Mouse (Mus musculus) right cerebral cortex, postnatal 4 days (tissue): ENCODE measurements around the gene Ccdc183.

ENCODE experiments used
- DNase-seq: peaks from one replicate; pipeline ENCODE4 v3.0.0-alpha.2; 2022

Gene Ccdc183

DNA sequence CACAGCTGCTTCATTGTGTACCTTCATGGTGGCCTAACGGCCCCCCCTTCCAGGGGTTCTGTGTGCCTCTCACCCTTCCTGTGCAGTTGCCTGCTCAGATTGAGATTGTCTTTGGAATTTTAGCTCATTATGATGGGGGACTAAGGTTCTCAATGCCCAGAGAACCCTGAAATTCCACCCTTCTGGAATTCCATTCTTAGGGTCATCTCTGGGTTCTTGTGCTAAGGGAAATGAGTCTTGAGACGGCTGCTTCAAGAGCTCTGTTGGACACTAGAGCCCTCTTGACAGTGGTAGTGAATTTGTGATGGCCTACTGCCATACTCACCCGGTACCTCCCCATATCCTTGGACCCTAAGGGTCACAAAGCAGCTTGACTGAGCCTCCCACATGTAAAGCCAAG lies at the start of gene Ccdc183:
TSS of gene Ccdc183 (minus strand) at position 101 of the 400 bp plus-strand sequence.
- DNase-seq = no peak

- DNase-seq = no peak
Observed at GRCm38 (mm10) chr2:25666516-25666915, 49.0 kb upstream of the Ccdc183 start.

- DNase-seq = no peak
Observed at GRCm38 (mm10) chr2:25664125-25664524, 46.6 kb upstream of the Ccdc183 start.

- DNase-seq = peak; percentile 62
Observed at GRCm38 (mm10) chr2:25663511-25663910, 46.0 kb upstream of the Ccdc183 start.

DNA sequence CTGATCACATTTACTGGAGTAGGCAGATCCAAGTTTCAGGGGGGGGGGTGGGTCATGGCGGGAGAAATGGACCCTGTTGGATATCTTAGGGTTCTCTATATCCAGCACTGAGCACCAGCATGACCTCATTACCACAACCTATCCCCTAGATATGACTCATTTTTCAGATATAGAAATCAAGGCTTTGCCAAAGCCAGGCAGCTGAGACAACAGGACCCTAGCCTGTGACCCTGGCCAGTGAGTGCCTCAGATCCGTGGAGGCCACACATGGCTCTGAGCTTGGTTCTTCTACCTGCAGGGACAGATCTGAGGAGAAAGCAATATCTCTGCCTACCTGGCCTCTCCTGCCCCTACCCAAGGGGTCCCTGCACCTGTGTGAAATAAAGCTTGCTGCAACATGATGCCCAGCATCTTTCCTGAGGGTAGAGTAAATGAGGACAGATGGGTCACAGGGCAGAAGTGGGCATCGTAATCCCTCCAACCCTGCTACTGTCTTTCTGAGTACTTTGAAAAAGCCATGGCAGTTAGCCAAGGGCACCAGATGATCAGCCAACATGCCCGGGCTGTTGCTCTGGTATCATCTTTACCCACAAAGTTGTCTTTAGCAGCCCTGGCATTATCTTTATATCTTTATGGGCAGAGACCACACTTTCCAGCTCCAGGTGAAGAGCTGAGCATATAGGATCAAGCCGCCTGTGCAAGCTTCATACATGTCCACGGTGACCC lies 43.9 kb upstream of the Ccdc183 start:
- no peak for DNase-seq

DNA sequence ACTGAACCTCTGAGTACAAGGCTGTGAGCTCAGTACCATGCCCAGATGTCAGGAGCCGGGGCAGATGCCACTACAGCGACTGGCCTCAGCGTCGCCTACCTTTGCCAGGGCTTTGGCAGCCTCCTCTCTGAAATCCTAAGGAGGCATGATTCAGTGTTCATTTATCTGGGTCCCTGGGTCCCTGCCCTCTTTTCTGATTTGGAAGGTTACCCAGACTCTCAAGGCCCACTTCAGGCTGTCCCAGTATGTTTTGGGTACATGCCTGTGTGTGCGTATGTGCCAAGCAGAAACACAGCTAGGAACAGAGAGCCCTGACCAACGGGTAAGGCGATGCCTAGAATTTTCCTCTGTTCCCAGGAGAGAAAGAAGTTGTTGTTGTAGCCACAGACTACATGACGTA lies 42.8 kb upstream of the Ccdc183 start:
- DNase-seq = no peak

DNA sequence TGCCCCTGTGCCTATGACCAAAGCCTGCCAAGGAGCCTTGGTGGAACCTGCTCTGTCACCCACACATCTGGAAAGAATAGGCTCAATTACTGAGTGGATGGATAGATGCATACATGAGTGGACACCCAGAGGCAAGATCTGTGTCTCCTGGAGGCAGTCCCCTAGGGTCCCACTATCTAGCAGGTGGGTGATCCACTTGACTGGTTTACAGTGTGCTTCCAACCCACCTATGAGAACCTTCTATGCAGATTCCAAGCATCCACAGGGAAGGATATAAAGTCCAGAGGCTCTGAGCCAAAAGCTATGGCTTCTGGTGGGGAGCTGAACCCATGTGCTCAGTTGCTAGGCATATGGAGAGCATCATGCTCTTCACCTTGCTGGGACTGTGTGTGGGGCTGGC lies 40.2 kb upstream of the Ccdc183 start, which contains the start of gene Lcn5:
TSS of gene Lcn5 (plus strand) at position 301 of the 400 bp plus-strand sequence.
- no peak for DNase-seq

DNA sequence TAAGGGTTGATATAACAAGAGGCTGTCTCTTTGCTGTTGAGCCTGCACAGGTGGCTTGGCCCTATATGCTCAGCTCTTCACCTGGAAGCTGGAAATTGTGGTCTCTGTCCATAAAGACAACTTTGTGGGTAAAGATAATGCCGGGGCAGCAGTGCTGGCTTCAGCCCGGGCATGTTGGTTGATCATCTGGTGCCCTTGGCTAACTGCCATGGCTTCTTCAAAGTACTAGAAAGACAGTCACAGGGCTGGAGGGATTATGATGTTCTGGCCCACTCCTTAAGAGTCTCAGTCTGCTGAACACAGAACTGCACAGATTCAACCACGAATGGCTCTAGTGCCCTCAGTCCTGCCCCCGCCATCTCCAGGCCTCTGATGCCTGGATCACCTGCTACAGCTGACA lies 39.8 kb upstream of the Ccdc183 start:
- DNase-seq = no peak

DNA sequence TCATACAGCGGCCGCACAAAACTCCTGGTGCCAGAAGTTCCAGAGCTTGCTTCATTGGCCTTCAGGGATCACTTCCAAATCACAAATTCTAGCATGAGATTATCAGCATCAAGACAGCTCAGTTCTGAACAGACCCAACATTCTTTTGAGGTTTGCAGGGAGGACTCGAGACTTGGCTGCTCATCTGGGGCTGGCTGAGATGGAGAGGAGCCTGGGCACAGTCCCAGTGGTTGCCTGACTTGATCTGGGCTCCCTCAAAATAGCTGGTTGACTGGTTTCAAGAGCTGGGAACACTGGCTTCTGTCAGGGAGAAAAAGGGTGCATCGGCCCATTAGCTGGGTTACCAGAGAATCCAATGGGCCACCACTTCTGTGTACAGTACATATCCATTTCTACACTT lies 39.2 kb upstream of the Ccdc183 start:
- peak; percentile 23 for DNase-seq

GRCm38 (mm10) chr2:25654502-25654901 lies 37.0 kb upstream of the Ccdc183 start:
- no peak for DNase-seq

GRCm38 (mm10) chr2:25652902-25653301 lies 35.4 kb upstream of the Ccdc183 start, which contains the start of gene Lcn8:
Gene Lcn8 (plus strand): TSS chr2:25653120.
- DNase-seq = no peak

DNA sequence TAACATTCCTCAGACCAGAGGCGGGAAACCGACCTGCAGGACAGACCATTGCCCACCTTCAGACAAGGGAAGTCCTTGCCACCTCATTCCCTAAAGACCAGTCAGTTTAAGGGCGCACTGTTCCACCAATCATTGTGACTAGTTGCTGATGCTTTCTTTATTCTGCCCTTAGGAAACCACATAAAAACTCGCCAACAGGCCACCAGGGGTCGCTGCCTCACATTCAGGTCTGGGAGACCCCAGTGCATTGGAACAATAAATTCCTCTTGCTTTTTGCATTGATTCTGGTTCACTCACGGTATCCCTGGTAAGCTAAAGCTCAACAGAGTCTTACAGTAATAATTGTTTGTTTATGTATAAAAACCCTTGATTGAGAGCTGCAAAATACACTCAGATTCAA lies 22.4 kb upstream of the Ccdc183 start:
- DNase-seq = peak; percentile 70

DNA sequence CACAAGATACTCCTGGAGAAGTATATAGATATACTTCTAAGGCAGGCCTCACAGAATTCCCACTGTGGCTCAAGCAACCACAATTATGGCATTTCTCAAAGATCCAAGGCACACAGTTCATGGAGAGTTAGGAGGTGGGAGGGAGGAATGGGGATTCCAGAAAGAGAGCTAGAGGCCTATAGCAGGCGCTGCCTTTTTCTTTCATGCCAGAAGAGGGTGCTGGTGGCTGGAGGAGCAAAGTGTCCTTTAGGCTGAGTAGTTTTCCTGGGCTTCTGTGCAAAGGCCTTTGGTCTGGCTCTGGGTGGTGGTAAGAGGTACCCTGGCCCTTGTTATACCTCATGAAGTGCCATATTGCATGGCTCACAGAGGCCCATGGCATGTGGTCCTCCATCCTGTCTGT lies 16.6 kb upstream of the Ccdc183 start:
- no peak for DNase-seq

DNA sequence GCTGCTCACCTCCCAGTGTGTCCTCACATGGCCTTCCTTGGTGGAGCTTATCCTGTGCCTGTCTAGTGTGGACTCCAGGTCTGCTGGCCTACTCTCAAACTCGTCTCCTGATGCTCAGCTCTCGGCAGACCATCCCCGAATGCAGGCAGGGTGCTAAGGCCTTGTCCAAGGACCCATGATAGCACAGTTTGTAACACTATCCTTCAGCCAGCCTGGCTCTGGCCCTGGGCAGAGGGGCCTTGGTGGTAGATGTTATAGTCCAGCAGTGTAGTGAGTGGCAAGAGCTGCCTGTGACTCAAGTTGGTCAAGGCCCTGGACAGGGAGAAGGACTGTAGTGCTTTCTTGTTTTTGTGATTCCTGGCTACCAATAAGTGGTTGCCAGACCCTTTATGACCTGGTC lies 16.1 kb upstream of the Ccdc183 start:
- no peak for DNase-seq

GRCm38 (mm10) chr2:25628738-25629137 lies 11.3 kb upstream of the Ccdc183 start:
- DNase-seq = no peak

DNA sequence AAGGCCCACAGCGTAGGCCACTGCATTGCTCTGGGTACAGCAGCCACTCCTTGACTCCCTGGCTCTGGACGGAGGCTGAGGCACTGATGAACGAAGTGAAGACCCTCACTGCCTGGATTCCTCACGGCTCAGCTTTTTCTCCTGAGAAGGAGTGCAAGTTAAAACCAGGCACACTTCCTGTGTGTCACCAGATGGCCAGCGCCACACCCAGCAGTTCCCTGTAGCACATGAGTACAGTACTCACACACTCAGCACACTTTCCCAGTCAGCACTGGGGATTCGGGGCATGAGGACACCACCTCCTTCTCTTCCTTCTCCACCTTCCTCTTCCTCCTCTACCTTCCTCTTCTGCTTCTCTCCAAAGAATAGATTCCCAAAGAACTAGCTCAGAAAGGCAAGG lies 10.3 kb upstream of the Ccdc183 start, which contains the start of gene Fcna:
TSS of gene Fcna (minus strand) at position 220 of the 400 bp plus-strand sequence.
- DNase-seq = no peak

GRCm38 (mm10) chr2:25625986-25626385 lies 8.5 kb upstream of the Ccdc183 start:
- DNase-seq = no peak

DNA sequence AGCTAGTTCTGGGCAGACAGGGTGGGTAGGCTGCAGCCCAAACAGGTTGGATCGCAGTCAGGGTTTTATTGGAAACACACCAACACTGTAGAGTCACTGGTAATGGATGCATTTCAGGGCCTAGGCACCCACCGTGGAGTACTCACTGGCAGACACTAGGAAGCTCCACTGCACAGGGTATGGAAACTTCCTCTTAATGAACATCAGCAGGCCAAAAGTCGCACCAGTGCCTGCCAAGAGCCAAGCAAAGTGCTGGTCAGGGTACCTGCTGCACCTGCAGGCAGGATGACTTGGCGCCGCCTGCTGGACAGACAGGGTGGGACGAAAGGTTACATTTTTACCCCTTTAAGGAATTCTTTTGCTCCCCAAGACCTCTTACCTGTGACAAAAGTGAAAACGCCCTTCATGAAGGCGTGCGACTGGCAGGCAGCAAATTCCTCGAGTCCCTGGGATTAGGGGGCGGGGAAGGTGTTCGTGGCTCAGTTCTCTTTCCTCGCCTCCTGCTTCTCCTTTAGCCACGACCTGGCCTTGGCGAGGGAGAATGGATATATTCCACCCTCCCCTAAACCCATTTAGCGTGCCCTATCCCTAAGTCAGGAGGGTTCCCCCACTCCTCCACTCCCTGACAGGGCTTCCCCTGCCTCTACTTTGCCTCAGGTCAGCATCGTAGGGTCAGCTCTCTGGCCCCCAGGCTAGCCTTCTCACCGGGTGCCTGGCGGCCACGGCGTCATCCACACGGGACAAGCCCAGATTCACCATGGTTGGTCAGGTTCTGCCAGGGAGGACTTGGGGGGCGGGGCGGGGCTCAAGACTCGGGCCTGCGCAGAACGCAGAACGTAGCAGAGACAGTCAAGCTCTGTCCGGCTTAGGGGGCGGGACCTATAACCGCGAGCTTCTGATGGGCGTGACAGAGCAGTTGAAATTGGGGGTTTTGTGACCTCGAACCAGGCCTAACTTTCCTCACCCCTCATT lies 4.0 kb upstream of the Ccdc183 start, which contains the start of gene Tmem141:
TSS of gene Tmem141 (minus strand) at position 777 of the 972 bp plus-strand sequence.
- DNase-seq = peak; percentile 85

DNA sequence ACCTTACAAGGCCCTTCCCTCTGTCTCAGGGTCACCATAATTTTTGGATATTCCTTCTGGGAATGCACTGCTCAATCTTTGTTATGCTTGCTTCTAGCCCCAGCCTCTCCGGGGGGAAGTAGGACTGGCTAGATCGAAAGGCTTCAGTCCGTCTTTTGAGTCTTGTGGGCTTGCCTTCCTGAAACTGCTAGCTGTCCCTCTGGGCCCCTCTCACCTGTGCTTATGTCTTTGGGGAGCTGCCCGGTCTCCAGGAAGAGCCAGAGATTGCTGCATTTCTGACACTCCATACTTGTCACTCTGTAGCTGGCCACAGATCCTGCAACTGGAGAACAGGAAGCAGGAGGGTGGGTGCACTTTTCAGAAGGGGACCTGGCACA lies 3.4 kb upstream of the Ccdc183 start:
- no peak for DNase-seq

DNA sequence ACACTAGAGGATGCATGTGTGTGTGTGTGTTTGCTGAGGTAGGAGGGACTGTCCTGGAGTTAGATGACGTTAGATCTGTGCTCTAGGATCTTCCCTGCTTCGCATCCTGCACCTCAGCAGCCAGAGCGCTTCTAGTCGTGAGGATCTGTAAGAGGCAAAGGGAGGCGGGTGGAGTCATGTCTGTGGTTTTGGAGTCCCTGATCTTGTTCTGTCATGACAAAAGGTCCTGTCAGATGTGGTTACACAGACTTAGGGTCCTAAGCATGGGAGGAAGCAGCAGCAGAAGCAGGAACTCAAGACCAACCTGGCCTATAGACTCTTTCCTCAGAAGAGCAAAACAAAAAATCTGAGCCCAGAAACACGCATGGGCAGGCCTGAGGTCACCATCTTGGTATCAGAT lies 2.9 kb upstream of the Ccdc183 start:
- DNase-seq = no peak

DNA sequence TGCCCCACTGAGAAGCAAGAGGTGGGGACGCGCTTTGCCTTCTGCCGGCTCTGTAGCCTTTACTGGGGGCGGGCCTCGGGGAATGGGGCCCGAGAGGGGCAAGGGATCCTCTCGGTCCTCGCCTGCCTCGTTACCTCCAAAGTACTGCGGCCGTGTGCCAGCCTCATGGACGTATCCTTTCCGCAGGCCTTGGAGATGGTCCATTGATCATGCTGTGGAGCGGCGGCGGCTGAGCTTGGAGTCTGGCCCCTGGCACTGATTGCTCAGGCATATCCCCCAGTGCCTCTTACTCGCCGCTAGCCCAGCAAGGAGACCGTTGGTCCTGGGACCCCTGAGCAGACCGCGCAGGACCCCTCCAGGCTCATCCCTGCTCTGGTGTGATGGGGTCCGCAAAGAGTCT lies 1.1 kb downstream of the Ccdc183 start:
- no peak for DNase-seq

DNA sequence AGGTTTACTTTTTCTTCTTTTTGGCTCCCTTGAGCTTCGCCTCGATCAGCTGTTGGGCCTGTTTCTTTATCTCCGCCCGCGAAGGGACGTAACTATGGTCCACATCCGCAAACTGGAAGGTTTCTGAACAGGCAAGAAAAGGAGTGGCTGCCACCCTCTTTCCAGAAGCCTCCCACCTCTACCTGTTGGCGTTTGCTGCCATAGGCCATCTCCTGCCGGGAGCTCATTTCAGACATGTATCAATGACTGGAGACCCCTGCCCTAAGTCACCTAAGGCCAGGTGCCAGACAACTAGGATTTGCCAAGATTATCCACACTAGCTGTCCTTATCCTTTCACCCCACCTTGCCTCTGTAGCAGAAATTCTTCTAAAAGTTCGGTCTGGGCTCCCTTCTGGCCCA lies 8.8 kb downstream of the Ccdc183 start:
- no peak for DNase-seq

- DNase-seq = peak; percentile 88
Observed at GRCm38 (mm10) chr2:25607761-25608622, 9.5 kb downstream of the Ccdc183 start, which contains the start of gene Rabl6. Gene Rabl6 (minus strand): TSS chr2:25608521.
